Mouse (Mus musculus) kidney, adult 2 months (tissue): ENCODE measurements around the gene Gm36210.

Experiments
- CTCF ChIP-seq: fragments of 200-500 bp; conservative IDR thresholded peaks from 2 replicates; pipeline ENCODE4 v1.5.1; 2011; ENCODE audit warnings: low read depth, mild to moderate bottlenecking, control low read depth, low read length, moderate library complexity, mixed read lengths; ENCODE audit not compliant: insufficient read depth, insufficient read length
- POLR2A ChIP-seq: fragments of 200-500 bp; IDR thresholded peaks from one replicate; pipeline ENCODE4 v1.6.1; 2011; ENCODE audit warnings: low read depth, low read length, control low read depth

DNA sequence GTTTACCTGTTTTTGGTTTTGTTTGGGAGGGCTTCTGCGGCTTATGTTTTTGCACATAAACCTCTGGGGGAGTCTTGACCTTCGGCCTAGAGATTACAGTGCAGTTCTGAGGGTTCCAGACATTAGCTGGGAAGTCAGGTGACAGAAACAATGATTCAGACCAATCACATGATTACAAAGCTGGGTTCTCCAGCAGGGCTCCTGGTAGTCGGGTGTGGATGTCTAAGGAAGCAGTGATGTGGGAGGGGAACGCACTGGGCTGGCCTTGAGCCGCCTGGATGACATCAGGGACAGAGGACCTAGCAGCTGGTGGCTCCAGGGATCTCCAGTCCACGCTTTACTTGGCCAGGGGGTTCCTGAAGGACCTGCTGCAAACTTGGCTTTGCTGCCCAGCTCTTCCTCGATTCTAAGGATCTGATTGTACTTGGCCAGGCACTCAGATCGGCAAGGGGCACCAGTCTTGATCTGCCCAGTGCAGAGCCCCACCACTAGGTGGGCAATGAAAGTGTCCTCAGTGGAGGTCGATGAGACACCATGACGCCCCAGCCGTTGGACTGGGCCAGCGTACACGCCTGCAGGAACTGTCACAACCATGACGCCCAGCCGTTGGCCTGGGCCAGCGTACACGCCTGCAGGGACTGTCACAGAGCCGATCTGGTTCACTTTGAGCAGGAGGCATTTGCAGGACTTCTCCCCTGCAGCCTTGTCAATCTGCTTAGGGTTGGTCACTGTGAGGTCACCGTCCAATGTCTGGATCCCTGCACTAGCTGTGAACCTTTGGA is 44.4 kb upstream of the Gm36210 start:
- TF ChIP-seq CTCF: no peak
- TF ChIP-seq POLR2A: no peak
